Mouse (Mus musculus): Measurements from ENCODE around the gene Gm19426. TPM values are rescaled to one million over a fixed set of nuclear protein-coding genes. Genes with fewer than 3 reads are reported as not detected.

The Gm19426 gene
- total and polyA plus RNA-seq, 3 experiments = not detected

DNA sequence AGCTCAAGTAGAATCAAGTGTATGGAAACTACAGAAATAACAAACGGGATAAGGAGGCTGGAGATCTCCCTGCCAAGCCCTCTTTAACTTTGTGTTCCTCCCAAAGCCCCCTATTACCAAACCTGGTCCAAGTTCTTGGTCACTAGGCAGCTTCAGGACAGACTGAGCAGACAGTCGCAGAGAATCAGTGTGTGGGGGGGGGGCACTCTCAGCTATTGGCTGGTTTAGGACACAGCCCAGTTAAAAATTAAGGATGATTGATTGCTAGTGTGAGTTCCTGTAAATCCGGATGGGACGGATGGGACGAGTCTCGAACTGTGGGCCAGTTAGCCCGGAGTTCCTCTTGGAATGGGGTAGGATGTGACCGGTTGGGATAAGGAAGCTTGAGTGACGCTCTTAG, 31.8 kb upstream of the Gm19426 start, which contains the start of gene Serping1:
Serping1 (minus strand) TSS at position 204 of the 400 bp plus-strand sequence.
- Histone ChIP-seq H3K79me2 (ENCODE audit: control insufficient read depth, insufficient read depth, low read length, poor library complexity) (no peaks in the 10 kb centered on the region), H3K27ac (ENCODE audit: control insufficient read depth, low read depth, low read length) (no peak within 1 kb of the TSS), H3K4me1 (ENCODE audit: control insufficient read depth in 1 of 2, insufficient read depth in 2 of 2, low read length in 2 of 2) (no peaks in the 10 kb centered on the region), H3K27me3 (ENCODE audit: control insufficient read depth in 1 of 2, insufficient read depth in 2 of 2, low read length in 2 of 2) (peaks cover 13 to 35% of the 10 kb centered on the region in 2 experiments), H3K9me3 (replicated peaks; ENCODE audit: insufficient read depth, low read length) (no peaks in the 10 kb centered on the region), H3K4me3 (ENCODE audit: control insufficient read depth in 1 of 2, insufficient read depth in 1 of 2, low read depth in 2 of 2, low read length in 2 of 2) (no peak within 1 kb of the TSS), H3K36me3 (ENCODE audit: control insufficient read depth in 1 of 2, insufficient read depth in 2 of 2, low read length in 2 of 2) (no peaks in the 10 kb centered on the region), H3K9ac (ENCODE audit: control insufficient read depth, low read depth, low read length, poor library complexity, severe bottlenecking) (no peak within 1 kb of the TSS)
- DNase-seq (ENCODE audit: low read depth, low spot score) = no peak
- TF ChIP-seq RAD21 (IDR thresholded peaks at IDR 0.05; ENCODE audit: low read depth, low read length) (no peak), ZMIZ1 (IDR thresholded peaks at IDR 0.05; ENCODE audit: low read depth, low read length) (no peak), CHD2 (IDR thresholded peaks at IDR 0.05; ENCODE audit: low read length) (no peak), MXI1 (IDR thresholded peaks at IDR 0.05; ENCODE audit: low read depth, low read length) (no peak), TAL1 (IDR thresholded peaks at IDR 0.05; ENCODE audit: low read length) (no peak), CTCF (IDR thresholded peaks at IDR 0.05 in 2 of 3, conservative IDR thresholded peaks at IDR 0.05 in 1 of 3; ENCODE audit: control insufficient read depth in 1 of 3, insufficient read depth in 1 of 3, low read depth in 2 of 3, low read length in 3 of 3, poor library complexity in 1 of 3, severe bottlenecking in 1 of 3) (no peak), MYB (IDR thresholded peaks at IDR 0.05; ENCODE audit: low read depth, low read length) (no peak), RCOR1 (IDR thresholded peaks at IDR 0.05; ENCODE audit: low read depth, low read length) (no peak), MAZ (IDR thresholded peaks at IDR 0.05; ENCODE audit: low read depth, low read length) (no peak), NRF1 (IDR thresholded peaks at IDR 0.05; ENCODE audit: insufficient read depth, low read depth, low read length, poor library complexity, severe bottlenecking) (no peak), UBTF (IDR thresholded peaks at IDR 0.05; ENCODE audit: borderline replicate concordance, insufficient read depth, low read depth, low read length) (no peak), GATA1 (IDR thresholded peaks at IDR 0.05; ENCODE audit: low read depth, low read length) (no peak), POLR2AphosphoS2 (IDR thresholded peaks at IDR 0.05; ENCODE audit: low read length) (no peak), ZC3H11A (IDR thresholded peaks at IDR 0.05; ENCODE audit: low read depth, low read length) (no peak), TCF12 (IDR thresholded peaks at IDR 0.05; ENCODE audit: low read depth, low read length) (no peak)

GRCm38 (mm10) chr2:84774751-84775150, 31.3 kb upstream of the Gm19426 start:
- Histone ChIP-seq H3K9ac (ENCODE audit: control insufficient read depth, low read depth, low read length, poor library complexity, severe bottlenecking) (no peak overlapping the region), H3K79me2 (ENCODE audit: control insufficient read depth, insufficient read depth, low read length, poor library complexity) (no peaks in the 10 kb centered on the region), H3K36me3 (ENCODE audit: control insufficient read depth in 1 of 2, insufficient read depth in 2 of 2, low read length in 2 of 2) (no peaks in the 10 kb centered on the region), H3K4me1 (ENCODE audit: control insufficient read depth in 1 of 2, insufficient read depth in 2 of 2, low read length in 2 of 2) (no peaks in the 10 kb centered on the region), H3K27me3 (ENCODE audit: control insufficient read depth in 1 of 2, insufficient read depth in 2 of 2, low read length in 2 of 2) (peaks cover 13 to 39% of the 10 kb centered on the region in 2 experiments), H3K27ac (ENCODE audit: control insufficient read depth, low read depth, low read length) (no peak overlapping the region), H3K4me3 (ENCODE audit: control insufficient read depth in 1 of 2, insufficient read depth in 1 of 2, low read depth in 2 of 2, low read length in 2 of 2) (no peak overlapping the region), H3K9me3 (replicated peaks; ENCODE audit: insufficient read depth, low read length) (no peaks in the 10 kb centered on the region)
- TF ChIP-seq MEF2A (IDR thresholded peaks at IDR 0.05; ENCODE audit: extremely low read depth, insufficient replicate concordance, low read depth, low read length, poor library complexity, severe bottlenecking) = no peak
- no peak for TF ChIP-seq TAL1 (IDR thresholded peaks at IDR 0.05; ENCODE audit: low read length)
- TF ChIP-seq POLR2A (IDR thresholded peaks at IDR 0.05; ENCODE audit: control insufficient read depth in 1 of 2, insufficient read depth in 1 of 2, low read depth in 1 of 2, low read length in 2 of 2, poor library complexity in 1 of 2) = no peak
- TF ChIP-seq ZMIZ1 (IDR thresholded peaks at IDR 0.05; ENCODE audit: low read depth, low read length) = no peak
- TF ChIP-seq MAFK (IDR thresholded peaks at IDR 0.05; ENCODE audit: borderline replicate concordance, low read depth, low read length) = no peak
- no peak for TF ChIP-seq RAD21 (IDR thresholded peaks at IDR 0.05; ENCODE audit: low read depth, low read length)
- no peak for TF ChIP-seq USF1 (IDR thresholded peaks at IDR 0.05; ENCODE audit: low read depth, low read length)
- TF ChIP-seq CTCF (IDR thresholded peaks at IDR 0.05 in 2 of 3, conservative IDR thresholded peaks at IDR 0.05 in 1 of 3; ENCODE audit: control insufficient read depth in 1 of 3, insufficient read depth in 1 of 3, low read depth in 2 of 3, low read length in 3 of 3, poor library complexity in 1 of 3, severe bottlenecking in 1 of 3) = no peak
- TF ChIP-seq GABPA (IDR thresholded peaks at IDR 0.05; ENCODE audit: low read depth, low read length) = no peak
- no peak for TF ChIP-seq BHLHE40 (IDR thresholded peaks at IDR 0.05; ENCODE audit: borderline replicate concordance, low read depth, low read length)
- TF ChIP-seq ELF1 (IDR thresholded peaks at IDR 0.05; ENCODE audit: low read depth, low read length) = no peak
- no peak for TF ChIP-seq USF2 (IDR thresholded peaks at IDR 0.05; ENCODE audit: borderline replicate concordance in 1 of 2, insufficient read depth in 1 of 2, low read depth in 1 of 2, low read length in 2 of 2)
- no peak for TF ChIP-seq MYB (IDR thresholded peaks at IDR 0.05; ENCODE audit: low read depth, low read length)
- no peak for TF ChIP-seq CHD1 (IDR thresholded peaks at IDR 0.05; ENCODE audit: low read depth, low read length)
- TF ChIP-seq ZKSCAN1 (IDR thresholded peaks at IDR 0.05; ENCODE audit: low read depth, low read length) = no peak
- TF ChIP-seq EP300 (IDR thresholded peaks at IDR 0.05; ENCODE audit: low read depth in 1 of 2, low read length in 2 of 2) = no peak
- TF ChIP-seq MAX (IDR thresholded peaks at IDR 0.05; ENCODE audit: low read length) = no peak
- TF ChIP-seq NELFE (IDR thresholded peaks at IDR 0.05; ENCODE audit: low read depth, low read length) = no peak
- TF ChIP-seq MAZ (IDR thresholded peaks at IDR 0.05; ENCODE audit: low read depth, low read length) = no peak
- TF ChIP-seq UBTF (IDR thresholded peaks at IDR 0.05; ENCODE audit: borderline replicate concordance, insufficient read depth, low read depth, low read length) = no peak
- no peak for DNase-seq (ENCODE audit: low read depth, low spot score)
